Mouse (Mus musculus): ENCODE results near the gene Rnft2. TPM values are rescaled to one million over a fixed set of nuclear protein-coding genes. Genes with fewer than 3 reads are reported as not detected.
A peak's percentile ranks its signal among the peaks of the same experiment; 100 is the strongest.

The Rnft2 gene
- total and polyA plus RNA-seq, 2 experiments from 2014 or later: 0.70 to 1.7 TPM

- TF ChIP-seq EP300 (IDR thresholded peaks at IDR 0.05; ENCODE audit: low read depth) (no peak), CTCF (IDR thresholded peaks at IDR 0.05; ENCODE audit: low read depth) (no peak)
- H3K9me3 ChIP-seq (replicated peaks; ENCODE audit: control insufficient read depth, low read length): peaks cover 4% of the 10 kb centered on the region; the same call in 1 of the 2 replicates
- 0 out of 2 replicates have a peak, but pooled peaks cover 9% of the 10 kb centered on the region for H3K4me1 ChIP-seq (ENCODE audit: control insufficient read depth, insufficient read depth)
- H3K27me3 ChIP-seq (ENCODE audit: control insufficient read depth, insufficient read depth, low read length): peaks cover 83% of the 10 kb centered on the region
- 1% methylated on average over 33 of the region's 36 CpGs for WGBS
- DNase-seq (ENCODE audit: low spot score): no peak
- ATAC-seq (ENCODE audit: insufficient read depth, low read depth): no peak
- H3K4me2 ChIP-seq (ENCODE audit: low read depth, low read length): peak overlapping the region; percentile 74
- no peak overlapping the region for H3K27ac ChIP-seq (ENCODE audit: low read depth)
- peak overlapping the region; percentile 50 for H3K4me3 ChIP-seq (ENCODE audit: low read depth, low read length)
- no peak overlapping the region for H3K9ac ChIP-seq (replicated peaks; ENCODE audit: low read depth, low read length)
- no peaks in the 10 kb centered on the region for H3K36me3 ChIP-seq (replicated peaks; ENCODE audit: control insufficient read depth, insufficient read depth, low read length)
Observed at GRCm38 (mm10) chr5:118171665-118172064, 73.3 kb downstream of the Rnft2 start.

GRCm38 (mm10) chr5:118170888-118171529, 73.9 kb downstream of the Rnft2 start:
- no peak for ATAC-seq (ENCODE audit: insufficient read depth, low read depth)

DNA sequence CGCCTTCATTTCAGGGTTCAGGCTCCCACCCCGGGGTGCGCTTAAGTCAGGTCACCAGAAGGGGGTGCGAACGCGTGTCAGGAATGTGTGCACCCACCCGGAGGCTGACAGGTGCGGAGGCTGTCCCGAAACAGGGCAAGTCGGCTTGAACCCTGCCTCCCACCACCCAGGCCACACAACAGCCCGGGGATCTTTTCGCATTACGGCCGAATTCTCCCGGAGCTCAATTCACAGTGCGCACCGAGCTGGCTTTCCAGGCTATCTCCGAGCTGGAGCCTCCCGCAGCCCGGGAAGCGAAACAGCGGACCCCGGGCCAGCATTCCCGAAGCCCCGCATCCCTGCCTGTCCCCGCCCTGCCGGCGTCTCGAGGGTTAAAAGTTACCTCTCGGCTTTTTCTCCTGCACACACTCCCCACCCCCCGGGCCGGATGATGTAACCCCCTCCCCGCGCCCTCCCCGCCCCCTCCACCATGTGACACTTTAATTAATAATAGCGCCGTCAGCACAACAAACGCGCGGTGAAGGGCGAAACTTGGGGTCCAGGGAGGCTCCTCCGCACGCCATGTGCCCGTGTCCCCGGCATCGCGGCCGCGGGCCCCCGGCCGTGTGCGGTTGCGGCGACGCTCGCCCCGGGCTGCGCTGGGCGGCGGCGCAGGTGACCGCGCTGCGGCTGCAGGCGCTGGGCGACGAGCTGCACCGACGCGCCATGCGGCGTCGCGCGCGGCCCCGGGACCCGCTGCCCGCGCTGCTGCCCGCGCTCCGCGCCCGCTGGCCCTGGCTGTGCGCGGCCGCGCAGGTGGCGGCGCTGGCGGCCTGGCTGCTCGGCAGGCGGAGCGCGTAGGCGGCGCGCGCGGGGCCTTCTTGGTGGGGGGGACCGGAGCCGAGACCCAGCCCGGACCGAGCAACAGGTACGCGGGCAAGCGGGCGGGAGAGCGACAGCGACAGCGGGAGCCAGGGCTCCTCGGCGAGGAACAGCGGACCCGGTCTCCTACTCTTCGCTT, 75.4 kb downstream of the Rnft2 start:
- 0 out of 2 replicates have a peak overlapping the region, but pooled peaks have one; percentile 20 for H3K9ac ChIP-seq (replicated peaks; ENCODE audit: low read depth, low read length)
- H3K4me2 ChIP-seq (ENCODE audit: low read depth, low read length): peak overlapping the region; percentile 92
- peaks cover 83% of the 10 kb centered on the region for H3K27me3 ChIP-seq (ENCODE audit: control insufficient read depth, insufficient read depth, low read length)
- ATAC-seq (ENCODE audit: insufficient read depth, low read depth) (no peak), DNase-seq (ENCODE audit: low spot score) (no peak)
- no peaks in the 10 kb centered on the region for H3K9me3 ChIP-seq (replicated peaks; ENCODE audit: control insufficient read depth, low read length)
- H3K4me1 ChIP-seq (ENCODE audit: control insufficient read depth, insufficient read depth): 0 out of 2 replicates have a peak, but pooled peaks cover 9% of the 10 kb centered on the region
- no peaks in the 10 kb centered on the region for H3K36me3 ChIP-seq (replicated peaks; ENCODE audit: control insufficient read depth, insufficient read depth, low read length)
- H3K4me3 ChIP-seq (ENCODE audit: low read depth, low read length): peak overlapping the region; percentile 53
- 1% methylated on average over 67 of the region's 117 CpGs for WGBS
- TF ChIP-seq CTCF (IDR thresholded peaks at IDR 0.05; ENCODE audit: low read depth) (no peak), EP300 (IDR thresholded peaks at IDR 0.05; ENCODE audit: low read depth) (no peak)
- no peak overlapping the region for H3K27ac ChIP-seq (ENCODE audit: low read depth)

More at GRCm38 (mm10) chr5:118170888-118171529, 73.9 kb downstream of the Rnft2 start:
- Histone ChIP-seq H3K4me2 (ENCODE audit: low read depth, low read length) (peak overlapping the region; percentile 74), H3K27me3 (ENCODE audit: control insufficient read depth, insufficient read depth, low read length) (peaks cover 83% of the 10 kb centered on the region), H3K9me3 (replicated peaks; ENCODE audit: control insufficient read depth, low read length) (peaks cover 4% of the 10 kb centered on the region; the same call in 1 of the 2 replicates), H3K36me3 (replicated peaks; ENCODE audit: control insufficient read depth, insufficient read depth, low read length) (no peaks in the 10 kb centered on the region), H3K27ac (ENCODE audit: low read depth) (no peak overlapping the region), H3K4me3 (ENCODE audit: low read depth, low read length) (peak overlapping the region; percentile 50), H3K4me1 (ENCODE audit: control insufficient read depth, insufficient read depth) (0 out of 2 replicates have a peak, but pooled peaks cover 9% of the 10 kb centered on the region), H3K9ac (replicated peaks; ENCODE audit: low read depth, low read length) (no peak overlapping the region)
- DNase-seq (ENCODE audit: low spot score): peak; percentile 34
- 1% methylated on average over 25 of the region's 25 CpGs for WGBS
- TF ChIP-seq CTCF (IDR thresholded peaks at IDR 0.05; ENCODE audit: low read depth) (peak; percentile 43), EP300 (IDR thresholded peaks at IDR 0.05; ENCODE audit: low read depth) (no peak)

- H3K4me1 ChIP-seq (ENCODE audit: control insufficient read depth, insufficient read depth): 0 out of 2 replicates have a peak, but pooled peaks cover 9% of the 10 kb centered on the region
- H3K36me3 ChIP-seq (replicated peaks; ENCODE audit: control insufficient read depth, insufficient read depth, low read length): no peaks in the 10 kb centered on the region
- no peak overlapping the region for H3K4me2 ChIP-seq (ENCODE audit: low read depth, low read length)
- H3K27me3 ChIP-seq (ENCODE audit: control insufficient read depth, insufficient read depth, low read length): peaks cover 73% of the 10 kb centered on the region
- DNase-seq (ENCODE audit: low spot score) (no peak), ATAC-seq (ENCODE audit: insufficient read depth, low read depth) (no peak)
- TF ChIP-seq EP300 (IDR thresholded peaks at IDR 0.05; ENCODE audit: low read depth) (no peak), CTCF (IDR thresholded peaks at IDR 0.05; ENCODE audit: low read depth) (no peak)
- H3K4me3 ChIP-seq (ENCODE audit: low read depth, low read length): no peak overlapping the region
- no peak overlapping the region for H3K27ac ChIP-seq (ENCODE audit: low read depth)
- WGBS: 60% methylated on average over 8 of the region's 8 CpGs
- no peaks in the 10 kb centered on the region for H3K9me3 ChIP-seq (replicated peaks; ENCODE audit: control insufficient read depth, low read length)
- no peak overlapping the region for H3K9ac ChIP-seq (replicated peaks; ENCODE audit: low read depth, low read length)
Observed at GRCm38 (mm10) chr5:118167561-118167995, 77.3 kb downstream of the Rnft2 start.

DNA sequence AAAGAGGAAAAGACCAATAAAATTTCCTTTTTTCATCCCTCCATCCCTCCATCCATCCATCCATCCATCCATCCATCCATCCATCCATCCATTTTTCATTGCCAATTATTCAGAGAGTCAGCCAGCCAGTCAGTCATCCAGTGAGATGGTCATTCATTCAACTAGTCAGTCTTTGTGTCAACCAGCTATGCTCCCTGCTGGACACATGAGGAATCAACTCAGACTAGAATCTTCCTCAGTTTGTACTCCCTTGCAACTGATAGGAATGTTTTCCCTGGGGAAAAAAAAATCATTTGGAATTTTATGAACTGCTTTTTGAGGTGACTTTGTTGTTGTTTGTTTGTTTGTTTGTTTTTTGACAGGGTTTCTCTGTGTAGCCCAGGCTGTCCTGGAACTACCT, 79.5 kb downstream of the Rnft2 start:
- no peak overlapping the region for H3K4me3 ChIP-seq (ENCODE audit: low read depth, low read length)
- ATAC-seq (ENCODE audit: insufficient read depth, low read depth): no peak
- H3K9ac ChIP-seq (replicated peaks; ENCODE audit: low read depth, low read length): no peak overlapping the region
- no peak overlapping the region for H3K27ac ChIP-seq (ENCODE audit: low read depth)
- peak; percentile 26; the same call in 1 of the 2 replicates for TF ChIP-seq CTCF (IDR thresholded peaks at IDR 0.05; ENCODE audit: low read depth)
- TF ChIP-seq EP300 (IDR thresholded peaks at IDR 0.05; ENCODE audit: low read depth): no peak
- H3K4me2 ChIP-seq (ENCODE audit: low read depth, low read length): no peak overlapping the region
- H3K27me3 ChIP-seq (ENCODE audit: control insufficient read depth, insufficient read depth, low read length): peaks cover 63% of the 10 kb centered on the region
- no peaks in the 10 kb centered on the region for H3K36me3 ChIP-seq (replicated peaks; ENCODE audit: control insufficient read depth, insufficient read depth, low read length)
- no peak for DNase-seq (ENCODE audit: low spot score)
- 0 out of 2 replicates have a peak, but pooled peaks cover 5% of the 10 kb centered on the region for H3K4me1 ChIP-seq (ENCODE audit: control insufficient read depth, insufficient read depth)
- no peaks in the 10 kb centered on the region for H3K9me3 ChIP-seq (replicated peaks; ENCODE audit: control insufficient read depth, low read length)
